ENCODE assay signal across 8 mouse cellular contexts in genomic region chr19:47454167-47455000, GRCm38 (mm10). TPM values are rescaled to one million over a fixed set of nuclear protein-coding genes. Genes with fewer than 3 reads are reported as not detected.
DNase-seq lines count a peak whose midpoint lies in the region; ATAC-seq and TF ChIP-seq lines count a peak whose summit lies in the region.

No protein-coding gene starts in this region.

- no peak for TF ChIP-seq POLR2A in liver, adult 2 months (IDR thresholded peaks at IDR 0.05; ENCODE audit: extremely low read depth, insufficient read depth, low read length)
- TF ChIP-seq POLR2A in cerebellum, adult 2 months (IDR thresholded peaks at IDR 0.05; ENCODE audit: borderline replicate concordance, insufficient read depth, low read length) = no peak

- WGBS in liver, adult 2 months = 48% methylated on average over 11 of the region's 11 CpGs
- WGBS in embryonic facial prominence, embryonic 14.5 days = 73% methylated on average over 11 of the region's 11 CpGs
- 58% methylated on average over 11 of the region's 11 CpGs for WGBS in heart, embryonic 10.5 days
- 65% methylated on average over 11 of the region's 11 CpGs for WGBS in liver, embryonic 12.5 days (ENCODE audit: insufficient replicate concordance)
- 66% methylated on average over 11 of the region's 11 CpGs for WGBS in cerebellum, adult 2 months

- no peaks in the 10 kb centered on the region for H3K27me3 ChIP-seq in liver, adult 2 months (ENCODE audit: control insufficient read depth, insufficient read depth, low read length)
- no peaks in the 10 kb centered on the region for H3K27me3 ChIP-seq in embryonic facial prominence, embryonic 14.5 days (replicated peaks; ENCODE audit: control insufficient read depth, insufficient read depth, low read length)
- no peaks in the 10 kb centered on the region for H3K27me3 ChIP-seq in heart, embryonic 10.5 days (ENCODE audit: insufficient read depth, poor library complexity, severe bottlenecking)
- no peaks in the 10 kb centered on the region for H3K27me3 ChIP-seq in liver, embryonic 12.5 days (replicated peaks)
- H3K27me3 ChIP-seq in cerebellum, adult 2 months (ENCODE audit: control insufficient read depth, insufficient read depth, low read length) = no peaks in the 10 kb centered on the region

- ATAC-seq in embryonic facial prominence, embryonic 14.5 days (ENCODE audit: low read depth) = no peak
- ATAC-seq in liver, embryonic 12.5 days = no peak

- H3K36me3 ChIP-seq in liver, adult 2 months (ENCODE audit: control insufficient read depth, insufficient read depth, low read length) = no peaks in the 10 kb centered on the region
- H3K36me3 ChIP-seq in embryonic facial prominence, embryonic 14.5 days (ENCODE audit: control insufficient read depth, insufficient read depth, low read length) = no peaks in the 10 kb centered on the region
- 0 out of 2 replicates have a peak, but pooled peaks cover 2% of the 10 kb centered on the region for H3K36me3 ChIP-seq in heart, embryonic 10.5 days
- H3K36me3 ChIP-seq in liver, embryonic 12.5 days = no peaks in the 10 kb centered on the region

- no peak overlapping the region for H3K4me3 ChIP-seq in liver, adult 2 months (ENCODE audit: insufficient read depth, low read depth, low read length)
- no peak overlapping the region for H3K4me3 ChIP-seq in embryonic facial prominence, embryonic 14.5 days (ENCODE audit: low read depth, low read length)
- H3K4me3 ChIP-seq in heart, embryonic 10.5 days = no peak overlapping the region
- no peak overlapping the region for H3K4me3 ChIP-seq in liver, embryonic 12.5 days
- H3K4me3 ChIP-seq in cerebellum, adult 2 months (replicated peaks; ENCODE audit: insufficient read depth, low read depth, low read length) = no peak overlapping the region

- peak overlapping the region; percentile 7 for H3K27ac ChIP-seq in liver, adult 2 months (replicated peaks; ENCODE audit: insufficient read depth, low read depth, low read length)
- H3K27ac ChIP-seq in embryonic facial prominence, embryonic 14.5 days (replicated peaks; ENCODE audit: low read depth, low read length) = peak overlapping the region; percentile 65
- H3K27ac ChIP-seq in heart, embryonic 10.5 days = peak overlapping the region; percentile 83
- H3K27ac ChIP-seq in liver, embryonic 12.5 days = peak overlapping the region; percentile 30; the same call in 1 of the 2 replicates
- H3K27ac ChIP-seq in cerebellum, adult 2 months (ENCODE audit: insufficient read depth, low read length) = no peak overlapping the region

- H3K4me2 ChIP-seq in embryonic facial prominence, embryonic 14.5 days (ENCODE audit: low read depth, low read length) = peak overlapping the region; percentile 28
- H3K4me2 ChIP-seq in liver, embryonic 12.5 days = peak overlapping the region; percentile 24

- H3K9ac ChIP-seq in liver, adult 2 months (ENCODE audit: low read depth, low read length) = no peak overlapping the region
- H3K9ac ChIP-seq in embryonic facial prominence, embryonic 14.5 days (ENCODE audit: low read depth, low read length) = peak overlapping the region; percentile 30; the same call in 1 of the 2 replicates
- H3K9ac ChIP-seq in liver, embryonic 12.5 days = no peak overlapping the region

- H3K9me3 ChIP-seq in embryonic facial prominence, embryonic 14.5 days (ENCODE audit: control insufficient read depth, low read length) = no peaks in the 10 kb centered on the region
- no peaks in the 10 kb centered on the region for H3K9me3 ChIP-seq in heart, embryonic 10.5 days
- H3K9me3 ChIP-seq in liver, embryonic 12.5 days (replicated peaks) = no peaks in the 10 kb centered on the region

- peaks cover 28% of the 10 kb centered on the region; the same call in 1 of the 2 replicates for H3K79me2 ChIP-seq in liver, adult 2 months (ENCODE audit: control insufficient read depth, insufficient read depth, low read length)

- peaks cover 66% of the 10 kb centered on the region for H3K4me1 ChIP-seq in liver, adult 2 months (ENCODE audit: control insufficient read depth, insufficient read depth, low read length)
- peaks cover 42% of the 10 kb centered on the region for H3K4me1 ChIP-seq in embryonic facial prominence, embryonic 14.5 days (ENCODE audit: control insufficient read depth, insufficient read depth, low read length)
- peaks cover 97% of the 10 kb centered on the region for H3K4me1 ChIP-seq in heart, embryonic 10.5 days
- peaks cover 83% of the 10 kb centered on the region for H3K4me1 ChIP-seq in liver, embryonic 12.5 days
- H3K4me1 ChIP-seq in cerebellum, adult 2 months (ENCODE audit: control insufficient read depth, insufficient read depth, low read length) = no peaks in the 10 kb centered on the region

- TF ChIP-seq CTCF in liver, adult 2 months (IDR thresholded peaks at IDR 0.05; ENCODE audit: low read depth, low read length) = no peak
- TF ChIP-seq CTCF in cerebellum, adult 2 months (IDR thresholded peaks at IDR 0.05; ENCODE audit: borderline replicate concordance, insufficient read depth, low read depth, low read length) = no peak

- peak; percentile 52 for DNase-seq in liver, adult 2 months (ENCODE audit: extremely low read depth, low read depth, low spot score)
- DNase-seq in liver = no peak
- peak; percentile 72 for DNase-seq in embryonic facial prominence, embryonic 14.5 days (ENCODE audit: low spot score)
- no peak for DNase-seq in heart, embryonic 10.5 days (ENCODE audit: low spot score)
- DNase-seq in cerebellum, adult 2 months = no peak
- no peak for DNase-seq in layer of hippocampus, adult 11-12 months (ENCODE audit: low spot score)
- DNase-seq in embryo, embryonic 10.5 days (ENCODE audit: low spot score) = no peak

RNA-seq across cellular contexts. Expression of gene Sh3pxd2a, which starts 9.8 kb away (rescaled TPM):
- total RNA-seq in liver, adult 2 months (2014; rRNA removed) = 4.2 and 7.0 TPM in 2 replicates
- polyA plus RNA-seq in liver, adult 2 months (2012; rRNA removed) = 10.0 and 13.9 TPM in 2 replicates
- polyA plus RNA-seq in embryonic facial prominence, embryonic 14.5 days (2014; fragmentation: Nextera tagmentation; extraction: Ambion mirVana) = 19.5 and 20.3 TPM in 2 replicates
- polyA plus RNA-seq in heart, embryonic 10.5 days (2016; fragmentation: Nextera tagmentation; extraction: Ambion mirVana) = 3.4 and 3.9 TPM in 2 replicates
- polyA plus RNA-seq in liver, embryonic 12.5 days (2016; fragmentation: Nextera tagmentation; extraction: Ambion mirVana) = 1.1 and 1.6 TPM in 2 replicates
- polyA plus RNA-seq in cerebellum, adult 2 months (2012; rRNA removed) = 7.3 and 7.9 TPM in 2 replicates

Comparison
In these comparisons a context has a peak if more than half of its experiments do, and no peak if none do; other contexts are left out.
1. DNase-seq: peak in liver, adult 2 months (single experiment) and embryonic facial prominence, embryonic 14.5 days (single experiment); none in liver (single experiment), heart, embryonic 10.5 days (single experiment), cerebellum, adult 2 months (0 of 2), layer of hippocampus, adult 11-12 months (single experiment) and embryo, embryonic 10.5 days (single experiment).